Mouse (Mus musculus) gonadal fat pad, adult 2 months (tissue): ENCODE measurements around the gene Zfp933. TPM values are rescaled to one million over a fixed set of nuclear protein-coding genes. Genes with fewer than 3 reads are reported as not detected.
A peak's percentile ranks its signal among the peaks of the same experiment; 100 is the strongest.
"Not testable (repeated sequence)": the region's sequence is repeated elsewhere in the genome, so short reads cannot be mapped to it uniquely, and the experiment has no call there.

Experiments
- DNase-seq: peaks from one replicate; pipeline ENCODE4 v3.0.0-alpha.2; 2012; ENCODE audit warnings: low read depth
- polyA plus RNA-seq: library from polyadenylated mRNA; depleted of rRNA; stranded (reverse); fragments of >200 nt; gene quantifications from 2 replicates; pipeline ENCODE4 v1.2.3, GENCODE M21; 2012; rRNA removed

The Zfp933 gene
- polyA plus RNA-seq, 1 experiment: 1.8 TPM

GRCm38 (mm10) chr4:147862051-147862450, 13.9 kb upstream of the Zfp933 start:
- no peak for DNase-seq

GRCm38 (mm10) chr4:147850776-147851175, 2.6 kb upstream of the Zfp933 start:
- DNase-seq: no peak

GRCm38 (mm10) chr4:147848584-147848991, 422 bp upstream of the Zfp933 start:
- DNase-seq: no peak

GRCm38 (mm10) chr4:147842871-147843270, 5.3 kb downstream of the Zfp933 start:
- no peak for DNase-seq

GRCm38 (mm10) chr4:147839282-147839681, 8.9 kb downstream of the Zfp933 start:
- not testable (repeated sequence) for DNase-seq

- DNase-seq: no peak
Observed at GRCm38 (mm10) chr4:147824389-147824788, 23.8 kb downstream of the Zfp933 start.

GRCm38 (mm10) chr4:147821414-147821813, 26.8 kb downstream of the Zfp933 start:
- not testable (repeated sequence) for DNase-seq

GRCm38 (mm10) chr4:147819659-147820058, 28.5 kb downstream of the Zfp933 start:
- DNase-seq: not testable (repeated sequence)

- DNase-seq: no peak
Observed at GRCm38 (mm10) chr4:147814592-147815167, 33.5 kb downstream of the Zfp933 start.

- no peak for DNase-seq
Observed at GRCm38 (mm10) chr4:147813249-147813765, 34.9 kb downstream of the Zfp933 start.

GRCm38 (mm10) chr4:147809966-147810304, 38.2 kb downstream of the Zfp933 start:
- DNase-seq: not testable (repeated sequence)

- peak; percentile 20 for DNase-seq
Observed at GRCm38 (mm10) chr4:147809292-147809965, 38.7 kb downstream of the Zfp933 start, which contains the start of gene Zfp984. TSS of gene Zfp984 (minus strand) at chr4:147809788.

GRCm38 (mm10) chr4:147808483-147808882, 39.7 kb downstream of the Zfp933 start:
- DNase-seq: not testable (repeated sequence)

- DNase-seq: not testable (repeated sequence)
Observed at GRCm38 (mm10) chr4:147795308-147795707, 52.9 kb downstream of the Zfp933 start.

- DNase-seq: not testable (repeated sequence)
Observed at GRCm38 (mm10) chr4:147794026-147794665, 54.0 kb downstream of the Zfp933 start.

- DNase-seq: not testable (repeated sequence)
Observed at GRCm38 (mm10) chr4:147793390-147793916, 54.7 kb downstream of the Zfp933 start.

GRCm38 (mm10) chr4:147791729-147792128, 56.4 kb downstream of the Zfp933 start:
- DNase-seq: not testable (repeated sequence)

Other genes with a start within 250 kb of the Zfp933 start
- gene Zfp979, start 205.9 kb downstream of the Zfp933 start, polyA plus RNA-seq: 0.30 and 0.43 TPM in 2 replicates
- not detected in 2 replicates for gene Zfp534, start 145.8 kb downstream of the Zfp933 start, polyA plus RNA-seq
- 0.57 and 1.1 TPM in 2 replicates for gene Zfp984, start 38.6 kb downstream of the Zfp933 start, polyA plus RNA-seq
- gene Miip, start 20.4 kb upstream of the Zfp933 start, polyA plus RNA-seq: 31.4 and 65.1 TPM in 2 replicates
- 2.2 and 2.4 TPM in 2 replicates for gene Fv1, start 20.6 kb upstream of the Zfp933 start, polyA plus RNA-seq
- 76.7 and 84.0 TPM in 2 replicates for gene Mfn2, start 56.3 kb upstream of the Zfp933 start, polyA plus RNA-seq
- gene Plod1, start 88.4 kb upstream of the Zfp933 start, polyA plus RNA-seq: 58.3 and 67.4 TPM in 2 replicates
- 67.2 and 67.7 TPM in 2 replicates for gene 2510039O18Rik, start 92.5 kb upstream of the Zfp933 start, polyA plus RNA-seq
- gene Nppb, start 137.4 kb upstream of the Zfp933 start, polyA plus RNA-seq: not detected in 2 replicates
- not detected in 2 replicates for gene Nppa, start 152.4 kb upstream of the Zfp933 start, polyA plus RNA-seq
- 12.4 and 17.8 TPM in 2 replicates for gene Clcn6, start 190.5 kb upstream of the Zfp933 start, polyA plus RNA-seq
- 43.2 and 48.2 TPM in 2 replicates for gene Mthfr, start 190.7 kb upstream of the Zfp933 start, polyA plus RNA-seq
- 29.4 and 30.3 TPM in 2 replicates for gene Agtrap, start 239.7 kb upstream of the Zfp933 start, polyA plus RNA-seq